Mouse (Mus musculus): ENCODE data around the gene Stk11ip.

DNA sequence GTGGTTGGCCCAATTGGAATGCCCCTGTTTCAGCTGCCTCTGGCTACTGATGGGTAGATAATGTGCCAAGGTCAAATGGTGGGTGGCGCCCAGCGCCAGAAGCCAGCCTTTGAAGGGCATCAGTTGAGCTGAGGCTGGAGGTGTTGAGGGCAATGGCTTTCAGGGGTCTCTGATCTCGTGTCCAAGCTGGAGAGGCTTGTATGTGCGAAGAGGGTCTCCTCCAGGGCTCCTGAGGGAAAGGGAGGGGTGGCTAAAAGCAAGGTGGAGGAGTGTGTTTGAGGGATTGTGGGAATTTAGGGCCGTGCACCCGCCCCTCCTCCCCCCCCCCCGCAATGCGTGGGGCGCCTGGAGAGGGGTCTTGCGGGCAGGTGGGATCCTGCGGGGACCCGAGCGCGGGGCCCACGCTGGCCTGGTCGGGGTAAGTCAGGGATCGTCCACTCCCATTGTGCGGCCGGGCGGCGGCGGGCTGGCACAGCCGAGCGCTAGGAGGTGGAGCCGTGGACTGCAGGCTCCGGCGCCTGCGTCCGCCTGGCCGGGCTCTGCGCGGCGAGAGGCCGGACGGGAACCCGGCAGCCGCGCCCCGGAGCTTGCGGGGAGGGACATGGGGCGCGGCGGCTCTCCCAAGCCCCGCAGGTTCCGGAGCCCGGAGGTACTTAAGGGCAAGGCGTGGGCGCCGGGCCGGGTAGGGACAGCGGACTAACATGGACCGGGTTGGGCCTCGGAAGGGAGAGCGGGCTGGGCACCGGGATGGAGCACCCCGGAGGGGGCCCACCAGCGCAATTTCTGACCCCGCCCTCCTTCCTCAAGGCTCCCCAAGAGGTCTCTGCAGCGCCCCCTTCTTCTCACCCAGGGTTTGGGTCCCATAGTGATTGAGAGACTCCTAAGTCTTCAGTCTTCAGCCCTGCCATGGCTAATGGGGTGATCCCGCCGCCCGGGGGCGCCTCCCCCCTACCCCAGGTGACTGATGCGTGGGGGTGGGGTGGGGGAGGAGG, 24.9 kb downstream of the Stk11ip start, which contains the start of gene Slc4a3:
- TF ChIP-seq CTCF (conservative IDR thresholded peaks at IDR 0.05; ENCODE audit: low read length) (no peak), POU5F1 (IDR thresholded peaks at IDR 0.05; ENCODE audit: borderline replicate concordance, low read length) (no peak), NANOG (IDR thresholded peaks at IDR 0.05; ENCODE audit: borderline replicate concordance, low read length) (no peak)

All from E14TG2a.4 (cell line).